ENCODE assay signal across 9 mouse cellular contexts in genomic region chr9:32709764-32710734, GRCm38 (mm10).
DNase-seq lines count a peak whose midpoint lies in the region; ATAC-seq and TF ChIP-seq lines count a peak whose summit lies in the region.
"Had no signal": no experiment of that assay in that cellular context is flagged by ENCODE, and none has a peak within 500 bp of the region (broad histone marks: within the 10 kb centered on the region; RNA-seq: fewer than 3 reads in every experiment).

No protein-coding gene starts in this region.

- WGBS in heart, embryonic 11.5 days (ENCODE audit: insufficient replicate concordance): 40% methylated on average over 17 of the region's 17 CpGs
- 60% methylated on average over 17 of the region's 17 CpGs for WGBS in limb, embryonic 15.5 days
- WGBS in hindbrain, embryonic 16.5 days: 83% methylated on average over 17 of the region's 17 CpGs

- no peak for ATAC-seq in heart, embryonic 11.5 days (replicated peaks; ENCODE audit: insufficient number of reproducible peaks, low FRiP score, low TSS enrichment)
- no peak for ATAC-seq in limb, embryonic 15.5 days (ENCODE audit: insufficient number of reproducible peaks, low FRiP score, low TSS enrichment, low read depth)
- ATAC-seq in hindbrain, embryonic 16.5 days: no peak
- ATAC-seq: forebrain, embryonic 15.5 days had no signal

- 0 out of 2 replicates have a peak overlapping the region, but pooled peaks have one; percentile 15 for H3K27ac ChIP-seq in heart, embryonic 11.5 days (ENCODE audit: low read depth, low read length)
- no peak overlapping the region for H3K27ac ChIP-seq in limb, embryonic 15.5 days
- no peak overlapping the region for H3K27ac ChIP-seq in hindbrain, embryonic 16.5 days (ENCODE audit: low read depth, low read length)
- no peak overlapping the region for H3K27ac ChIP-seq in layer of hippocampus, adult 2 months
- H3K27ac ChIP-seq: forebrain, embryonic 15.5 days had no signal

- H3K27me3 ChIP-seq in heart, embryonic 11.5 days (ENCODE audit: control insufficient read depth, insufficient read depth, low read length): no peaks in the 10 kb centered on the region
- H3K27me3 ChIP-seq in limb, embryonic 15.5 days: no peaks in the 10 kb centered on the region
- H3K27me3 ChIP-seq in hindbrain, embryonic 16.5 days (replicated peaks; ENCODE audit: control insufficient read depth, insufficient read depth, low read length): no peaks in the 10 kb centered on the region

- H3K4me2 ChIP-seq in heart, embryonic 11.5 days: peak overlapping the region; percentile 35
- H3K4me2 ChIP-seq in limb, embryonic 15.5 days: 0 out of 2 replicates have a peak overlapping the region, but pooled peaks have one; percentile 4
- H3K4me2 ChIP-seq in hindbrain, embryonic 16.5 days (ENCODE audit: low read length): no peak overlapping the region
- H3K4me2 ChIP-seq: forebrain, embryonic 15.5 days had no signal

- peaks cover 51% of the 10 kb centered on the region for H3K4me1 ChIP-seq in heart, embryonic 11.5 days (ENCODE audit: control insufficient read depth, insufficient read depth, low read length)
- peaks cover 60% of the 10 kb centered on the region for H3K4me1 ChIP-seq in limb, embryonic 15.5 days
- no peaks in the 10 kb centered on the region for H3K4me1 ChIP-seq in hindbrain, embryonic 16.5 days (ENCODE audit: control insufficient read depth, insufficient read depth, low read depth, low read length)
- H3K4me1 ChIP-seq: forebrain, embryonic 15.5 days had no signal

- DNase-seq in heart, postnatal 25 days (ENCODE audit: low spot score): no peak
- peak; percentile 38 for DNase-seq in thymus, postnatal 25 days
- DNase-seq in thymus, adult 18-20 months: no peak
- DNase-seq in yolk sac, embryonic 10.5 days (ENCODE audit: low spot score): no peak
- DNase-seq in layer of hippocampus, adult 2 months (ENCODE audit: low spot score in 2 of 2): no peak

- intact Hi-C loops in heart, postnatal 25 days (cut with DNase I): loop anchor here (2.0 kb wide), 1 partner anchor 13 kb away; no protein-coding TSS in a partner anchor

- H3K9me3 ChIP-seq in heart, embryonic 11.5 days (replicated peaks; ENCODE audit: control insufficient read depth, low read length): no peaks in the 10 kb centered on the region
- H3K9me3 ChIP-seq in limb, embryonic 15.5 days: no peaks in the 10 kb centered on the region
- H3K9me3 ChIP-seq in hindbrain, embryonic 16.5 days (ENCODE audit: control insufficient read depth, low read length): peaks cover 6% of the 10 kb centered on the region
- H3K9me3 ChIP-seq: forebrain, embryonic 15.5 days had no signal

- peak overlapping the region; percentile 46; the same call in 1 of the 2 replicates for H3K9ac ChIP-seq in heart, embryonic 11.5 days (ENCODE audit: low read depth, low read length)
- no peak overlapping the region for H3K9ac ChIP-seq in limb, embryonic 15.5 days
- H3K9ac ChIP-seq in hindbrain, embryonic 16.5 days (ENCODE audit: low read depth, low read length): no peak overlapping the region
- H3K9ac ChIP-seq: forebrain, embryonic 15.5 days had no signal

- H3K36me3 ChIP-seq in heart, embryonic 11.5 days (ENCODE audit: control insufficient read depth, insufficient read depth, low read length): no peaks in the 10 kb centered on the region
- no peaks in the 10 kb centered on the region for H3K36me3 ChIP-seq in limb, embryonic 15.5 days
- no peaks in the 10 kb centered on the region for H3K36me3 ChIP-seq in hindbrain, embryonic 16.5 days (ENCODE audit: control insufficient read depth, insufficient read depth, low read length)
- H3K36me3 ChIP-seq: forebrain, embryonic 15.5 days had no signal

- no peak overlapping the region for H3K4me3 ChIP-seq in heart, embryonic 11.5 days (ENCODE audit: low read depth, low read length)
- H3K4me3 ChIP-seq in limb, embryonic 15.5 days: no peak overlapping the region
- H3K4me3 ChIP-seq in hindbrain, embryonic 16.5 days (ENCODE audit: low read length): no peak overlapping the region
- H3K4me3 ChIP-seq in layer of hippocampus, adult 2 months: no peak overlapping the region
- H3K4me3 ChIP-seq: forebrain, embryonic 15.5 days had no signal

- TF ChIP-seq CTCF in layer of hippocampus, adult 2 months (conservative IDR thresholded peaks at IDR 0.05): no peak
